9 mouse cellular contexts compared by ENCODE assay signal in the genomic region with DNA sequence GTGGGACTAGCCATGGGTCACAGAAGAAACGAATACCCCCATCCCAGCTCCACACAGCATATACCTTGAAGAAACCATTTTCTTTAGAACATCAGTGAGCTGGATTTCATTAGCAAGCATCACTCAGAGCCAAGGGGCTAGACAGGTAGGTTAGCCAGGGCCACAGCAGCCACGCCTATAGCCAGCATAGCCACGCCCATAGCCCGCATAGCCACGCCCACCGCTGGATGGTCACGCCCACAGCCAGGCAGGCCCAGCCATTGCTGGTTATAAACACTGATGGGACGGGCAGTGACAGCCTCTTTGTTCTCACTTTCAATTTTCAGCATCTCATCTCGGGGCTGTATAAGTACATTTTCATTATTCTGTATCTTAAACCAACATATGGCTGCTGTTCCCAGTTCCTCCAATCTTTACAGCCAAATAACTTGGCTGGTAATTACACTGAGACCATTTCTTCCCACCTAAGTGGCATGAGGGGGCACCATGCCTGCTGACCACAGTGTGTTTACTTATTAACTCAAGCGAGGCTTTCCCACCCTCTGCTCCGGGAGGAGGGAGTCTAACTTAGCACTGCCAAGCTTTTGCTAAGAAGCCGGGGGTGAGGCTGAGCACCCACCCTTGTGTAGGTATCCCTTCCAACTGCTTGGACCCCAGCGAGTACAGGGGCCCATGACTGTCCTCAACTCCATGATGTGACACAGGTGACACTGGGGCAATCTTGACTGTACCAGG. TPM values are rescaled to one million over a fixed set of nuclear protein-coding genes. Genes with fewer than 3 reads are reported as not detected.
A peak's percentile ranks its signal among the peaks of the same experiment; 100 is the strongest.
DNase-seq lines count a peak whose midpoint lies in the region; ATAC-seq lines count a peak whose summit lies in the region.
"Had no signal": no experiment of that assay in that cellular context is flagged by ENCODE, and none has a peak within 500 bp of the region (broad histone marks: within the 10 kb centered on the region; RNA-seq: fewer than 3 reads in every experiment).

No protein-coding gene starts in this region.

- H3K9me3 ChIP-seq in liver, embryonic 12.5 days (replicated peaks), result no peaks in the 10 kb centered on the region
- H3K9me3 ChIP-seq: neural tube, embryonic 15.5 days had no signal

- no peak overlapping the region for H3K27ac ChIP-seq in liver, embryonic 12.5 days
- H3K27ac ChIP-seq: neural tube, embryonic 15.5 days had no signal

- DNase-seq in testis, postnatal 10 days (ENCODE audit: low spot score), result peak; percentile 69
- DNase-seq in testis, postnatal 14 days (ENCODE audit: low spot score), result no peak
- peak; percentile 60 for DNase-seq in induced T-regulatory cell, adult 2 months (ENCODE audit: low read depth)
- no peak for DNase-seq in gastrocnemius, postnatal 10 days
- no peak for DNase-seq in cerebellum, postnatal 14 days
- no peak for DNase-seq in gastrocnemius, postnatal 14 days
- DNase-seq: thymus, adult 18-20 months had no signal

- H3K4me1 ChIP-seq in liver, embryonic 12.5 days, result no peaks in the 10 kb centered on the region

- WGBS in liver, embryonic 12.5 days (ENCODE audit: insufficient replicate concordance), result 37% methylated on average over 13 of the region's 13 CpGs

- H3K9ac ChIP-seq in liver, embryonic 12.5 days, result no peak overlapping the region
- H3K9ac ChIP-seq: neural tube, embryonic 15.5 days had no signal

- ATAC-seq in liver, embryonic 12.5 days, result peak; percentile 61; the same call in 1 of the 2 replicates

- peaks cover 26% of the 10 kb centered on the region for H3K27me3 ChIP-seq in liver, embryonic 12.5 days (replicated peaks)
- H3K27me3 ChIP-seq: neural tube, embryonic 15.5 days had no signal

- H3K4me3 ChIP-seq in liver, embryonic 12.5 days, result no peak overlapping the region
- H3K4me3 ChIP-seq: neural tube, embryonic 15.5 days had no signal

- intact Hi-C loops in gastrocnemius, postnatal 14 days (cut with DNase I; ENCODE audit: low total_unique reads), result no loop called here

- no peaks in the 10 kb centered on the region for H3K36me3 ChIP-seq in liver, embryonic 12.5 days
- H3K36me3 ChIP-seq: neural tube, embryonic 15.5 days had no signal

- H3K4me2 ChIP-seq in liver, embryonic 12.5 days, result no peak overlapping the region
- H3K4me2 ChIP-seq: neural tube, embryonic 15.5 days had no signal

RNA-seq across cellular contexts. Expression of gene Celsr1, which starts 37.4 kb away (rescaled TPM):
- 0.11 and 0.25 TPM in 2 replicates for polyA plus RNA-seq in liver, embryonic 12.5 days (2016; fragmentation: Nextera tagmentation; extraction: Ambion mirVana)
- under 1 TPM; 0.73 to 0.88 TPM for total RNA-seq in gastrocnemius, postnatal 10 days (2021)
- under 1 TPM; 0.31 to 0.94 TPM for total RNA-seq in gastrocnemius, postnatal 14 days (2021)

Comparison
In these comparisons a context has a peak if more than half of its experiments do, and no peak if none do; other contexts are left out.
1. DNase-seq: peak in testis, postnatal 10 days (single experiment) and induced T-regulatory cell, adult 2 months (single experiment); none in testis, postnatal 14 days (single experiment), gastrocnemius, postnatal 10 days (single experiment), cerebellum, postnatal 14 days (0 of 2) and gastrocnemius, postnatal 14 days (single experiment).